Mouse (Mus musculus) granulocyte monocyte progenitor cell, adult 5-6 weeks (primary cell): Measurements from ENCODE around the gene Gpr34. TPM values are rescaled to one million over a fixed set of nuclear protein-coding genes. Genes with fewer than 3 reads are reported as not detected.

Experiments
- ATAC-seq: replicated peaks from 2 replicates; pipeline ENCODE4 v1.8.0; 2016; ENCODE audit warnings: mild to moderate bottlenecking, moderate TSS enrichment, inconsistent platforms; ENCODE audit not compliant: poor library complexity, severe bottlenecking
- total RNA-seq, 2 experiments: library from RNA; stranded (forward) in 1 of 2; stranded (reverse) in 1 of 2; fragments of 200-712, 200-1000 nt in 1 of 2; fragments of >200 nt in 1 of 2; fragmentation: Nextera tagmentation in 1 of 2; gene quantifications; 2 replicates each; pipeline ENCODE4 v1.2.3; 2014 to 2017

Gpr34 gene
- total RNA-seq, 2 experiments from 2014 or later = not detected

- no peak for ATAC-seq
Observed at GRCm38 (mm10) chrX:13661063-13661462, 29.2 kb downstream of the Gpr34 start, which contains the start of gene Gpr82. Gene Gpr82 (plus strand): TSS chrX:13661363.

- ATAC-seq = no peak
Observed at GRCm38 (mm10) chrX:13668867-13669266, 37.0 kb downstream of the Gpr34 start.

- no peak for ATAC-seq
Observed at GRCm38 (mm10) chrX:13670342-13670741, 38.5 kb downstream of the Gpr34 start.

- ATAC-seq = no peak
Observed at GRCm38 (mm10) chrX:13673001-13673400, 41.1 kb downstream of the Gpr34 start.

- ATAC-seq = no peak
Observed at GRCm38 (mm10) chrX:13681748-13682147, 49.9 kb downstream of the Gpr34 start.

GRCm38 (mm10) chrX:13686589-13686988 lies 54.7 kb downstream of the Gpr34 start:
- ATAC-seq = no peak

- no peak for ATAC-seq
Observed at GRCm38 (mm10) chrX:13688356-13688755, 56.5 kb downstream of the Gpr34 start.

Other genes with a start within 250 kb of the Gpr34 start
- gene Nyx, start 166.0 kb upstream of the Gpr34 start, total RNA-seq (2014; fragmentation: Nextera tagmentation) = not detected in 2 replicates
- not detected in 2 replicates for gene Nyx, start 166.0 kb upstream of the Gpr34 start, total RNA-seq (2017)
- not detected in 2 replicates for gene Gpr82, start 29.3 kb downstream of the Gpr34 start, total RNA-seq (2014; fragmentation: Nextera tagmentation)
- not detected in 2 replicates for gene Gpr82, start 29.3 kb downstream of the Gpr34 start, total RNA-seq (2017)
- gene Cask, start 219.3 kb downstream of the Gpr34 start, total RNA-seq (2014; fragmentation: Nextera tagmentation) = 13.9 and 30.8 TPM in 2 replicates
- gene Cask, start 219.3 kb downstream of the Gpr34 start, total RNA-seq (2017) = 17.5 and 33.1 TPM in 2 replicates